Mouse (Mus musculus) left cerebral cortex, adult 8-10 months (tissue): Measurements from ENCODE around the gene Gm10192. TPM values are rescaled to one million over a fixed set of nuclear protein-coding genes. Genes with fewer than 3 reads are reported as not detected.
"Not testable (repeated sequence)": the region's sequence is repeated elsewhere in the genome, so short reads cannot be mapped to it uniquely, and the experiment has no call there.

Source experiments
- DNase-seq, 2 experiments: peaks; one replicate each; pipeline ENCODE4 v3.0.0; 2022; ENCODE audit warnings: low spot score in 2 of 2
- total RNA-seq, 4 experiments: library from RNA; stranded (reverse); gene quantifications; 2 replicates each; pipeline ENCODE4 v1.2.4; 2022

The Gm10192 gene
- total RNA-seq: not detected

DNA sequence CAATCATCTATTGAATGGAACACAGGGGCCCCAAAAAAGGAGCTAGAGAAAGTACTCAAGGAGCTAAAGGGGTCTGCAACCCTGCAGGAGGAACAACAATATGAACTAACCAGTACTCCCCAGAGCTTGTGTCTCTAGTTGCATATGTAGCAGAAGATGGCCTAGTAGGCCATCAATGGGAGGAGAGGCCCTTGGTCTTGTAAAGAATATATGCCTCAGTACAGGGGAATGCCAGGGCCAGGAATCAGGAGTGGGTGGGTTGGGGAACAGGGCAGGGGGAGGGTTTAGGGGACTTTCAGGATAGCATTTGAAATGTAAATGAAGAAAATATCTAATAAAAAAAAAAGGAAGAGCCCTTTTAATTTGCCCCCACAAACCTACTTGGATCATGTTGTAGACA lies at the start of gene Gm10192:
Gm10192 (minus strand) TSS at position 101 of the 400 bp plus-strand sequence.
- not testable (repeated sequence) for DNase-seq

DNA sequence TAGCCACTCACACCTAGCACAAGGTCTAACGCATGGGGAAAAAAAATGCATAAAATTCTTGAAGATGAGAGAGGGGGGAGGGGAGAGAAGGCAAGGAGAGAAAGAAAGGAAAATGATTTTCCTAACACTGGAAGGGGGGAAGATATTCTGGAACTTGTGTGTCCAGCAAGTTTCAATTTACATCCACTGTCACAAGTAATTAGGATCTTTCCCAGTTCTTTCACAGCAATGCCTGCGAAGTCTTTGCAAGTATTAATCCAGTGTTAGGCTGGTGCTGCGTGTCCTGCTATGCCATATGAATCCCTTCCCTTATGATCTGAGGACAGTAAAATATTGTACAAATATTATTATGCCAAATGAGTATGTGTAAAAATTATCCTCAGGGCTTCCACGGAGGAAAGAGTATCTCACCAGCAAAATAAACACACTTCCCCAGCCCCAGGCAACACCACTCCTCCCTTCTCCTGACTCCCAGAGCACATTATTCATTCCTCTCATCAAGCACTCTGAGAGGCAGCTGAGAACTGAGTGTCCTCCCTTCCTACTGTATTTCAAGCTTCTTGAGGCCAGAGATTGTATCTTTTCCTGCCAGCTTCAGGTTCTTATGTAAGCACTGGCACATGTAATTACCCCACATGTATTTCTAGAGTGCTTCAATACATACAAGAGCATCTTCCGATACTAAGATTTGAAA lies 47.6 kb upstream of the Gm10192 start:
- no peak for DNase-seq

- no peak for DNase-seq
Observed at GRCm38 (mm10) chr4:97219701-97220100, 36.7 kb upstream of the Gm10192 start.

GRCm38 (mm10) chr4:97217906-97218305 lies 34.9 kb upstream of the Gm10192 start:
- DNase-seq: no peak

DNA sequence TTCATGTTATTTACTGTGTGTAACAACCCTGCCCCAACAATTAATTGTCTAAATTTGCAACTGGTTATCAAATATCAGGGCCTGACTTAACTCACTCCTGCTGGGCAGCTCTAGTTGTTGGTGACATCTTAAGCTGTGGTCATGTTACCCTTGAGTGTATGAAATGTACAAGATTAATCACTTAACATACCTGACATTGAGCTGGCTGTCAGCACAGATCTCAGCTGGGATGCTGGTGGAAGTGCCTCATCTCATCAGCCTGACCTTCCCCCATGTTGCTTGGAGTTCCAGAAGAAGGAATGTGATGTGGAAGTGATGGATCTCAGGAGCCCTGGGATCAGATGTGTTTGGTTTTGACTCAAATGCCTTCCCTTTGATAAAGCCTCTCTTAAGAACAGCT lies 29.5 kb upstream of the Gm10192 start:
- DNase-seq: no peak

- not testable (repeated sequence) for DNase-seq
Observed at GRCm38 (mm10) chr4:97202986-97203385, 20.0 kb upstream of the Gm10192 start.

- peak in 1 of 2 experiments; percentile 7 for DNase-seq
Observed at GRCm38 (mm10) chr4:97193176-97193575, 10.2 kb upstream of the Gm10192 start.

DNA sequence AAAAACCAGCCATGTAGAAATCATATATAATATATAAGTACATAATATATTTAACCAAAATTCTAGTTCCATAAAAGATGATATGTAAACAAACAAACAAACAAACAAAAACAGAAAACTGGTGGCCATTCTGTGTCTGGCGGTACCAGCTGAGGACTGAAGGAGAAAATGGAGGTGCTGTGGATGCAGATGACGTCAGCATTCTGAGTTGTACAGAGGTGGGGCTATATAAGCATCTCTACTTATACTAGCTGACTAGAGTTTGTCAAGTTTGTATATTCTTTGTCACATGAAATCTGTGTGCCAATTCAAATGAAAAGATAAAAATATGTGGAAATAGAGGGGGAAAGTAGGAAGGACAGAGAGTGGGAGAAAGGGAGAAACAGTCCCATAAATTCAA lies 9.6 kb upstream of the Gm10192 start:
- DNase-seq: no peak

DNA sequence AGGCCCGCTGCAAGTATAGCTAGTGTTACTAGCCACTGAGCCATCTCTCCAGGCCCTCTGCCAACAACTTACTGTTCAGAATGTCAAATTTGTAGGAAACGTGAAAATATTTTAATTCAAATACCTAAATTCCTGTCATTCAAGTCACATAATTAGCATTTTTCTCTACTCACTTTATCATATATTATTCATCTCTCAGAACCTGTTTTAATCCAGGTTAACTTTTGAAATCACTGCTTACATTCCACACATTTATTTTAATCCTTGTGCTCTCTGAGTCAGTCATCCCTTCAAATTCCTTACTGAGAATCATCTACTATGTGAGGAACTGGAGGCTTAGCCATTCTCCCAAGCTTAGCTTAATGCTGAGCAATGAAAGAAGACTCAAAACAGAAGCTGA lies 2.6 kb downstream of the Gm10192 start:
- no peak for DNase-seq

DNA sequence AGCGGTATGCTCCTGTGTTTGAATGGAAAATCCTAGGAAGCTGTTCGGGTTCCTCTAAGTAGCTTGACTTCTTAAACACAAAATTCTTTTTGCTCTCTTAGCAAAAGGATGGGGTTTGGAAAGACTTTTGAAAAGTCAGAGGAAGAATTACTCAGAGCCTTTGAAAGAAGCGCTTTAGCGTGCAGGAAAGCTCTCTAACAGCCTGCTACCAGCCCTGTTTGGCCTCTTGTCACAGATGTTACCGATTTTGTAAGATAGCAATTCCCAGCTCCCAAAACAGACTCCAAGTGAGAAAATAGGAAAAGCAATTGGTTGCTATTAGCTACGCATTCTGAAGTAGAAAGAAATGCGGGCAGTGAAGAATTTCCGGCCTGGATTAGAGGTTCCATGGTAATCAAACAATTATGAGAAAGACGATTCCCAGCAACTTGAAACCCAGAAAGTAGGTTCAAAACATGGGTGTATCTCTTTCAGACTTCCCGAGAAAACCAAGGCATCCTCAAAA lies 26.1 kb downstream of the Gm10192 start:
- DNase-seq: no peak

DNA sequence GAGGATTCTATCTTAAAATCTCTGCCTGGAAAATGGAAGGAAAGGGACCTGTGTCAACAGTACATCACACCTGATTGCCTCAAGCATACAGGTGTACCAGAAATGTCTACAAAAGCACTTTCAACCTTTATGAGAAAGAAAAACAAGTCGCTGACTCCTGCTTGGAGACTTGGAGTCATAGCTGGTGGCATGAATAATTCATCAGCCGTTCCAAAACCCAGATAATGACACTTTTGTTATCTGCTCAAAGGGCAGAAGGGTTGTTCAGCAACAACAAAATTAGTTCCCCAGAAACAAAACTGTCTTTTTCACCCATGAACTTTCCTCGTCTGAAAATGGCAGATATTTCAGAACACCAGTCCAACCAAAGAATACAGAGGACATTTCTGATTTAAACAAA lies 26.9 kb downstream of the Gm10192 start:
- DNase-seq: no peak

DNA sequence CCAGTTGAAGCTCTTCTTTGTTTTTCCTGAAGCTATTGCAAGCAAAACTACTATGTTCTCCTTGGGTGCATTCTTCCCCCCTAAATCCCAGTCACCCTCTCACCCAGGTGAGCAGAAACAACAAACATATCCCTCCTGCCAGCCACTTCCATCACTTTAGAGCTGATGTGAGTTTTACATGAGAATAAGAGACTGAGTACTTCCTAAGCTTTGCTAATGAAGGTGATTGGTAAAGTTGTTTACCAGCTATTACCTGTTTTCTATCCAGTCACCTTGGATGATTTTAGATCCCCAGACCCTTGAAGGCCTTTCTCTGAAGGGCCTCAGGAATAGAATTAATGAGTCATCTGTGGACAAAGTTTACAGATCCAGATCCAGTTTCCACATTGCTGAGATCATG lies 29.4 kb downstream of the Gm10192 start:
- DNase-seq: no peak

- no peak for DNase-seq
Observed at GRCm38 (mm10) chr4:97142484-97142883, 40.5 kb downstream of the Gm10192 start.
